Mouse (Mus musculus): Measurements from ENCODE around the gene Cldn8. TPM values are rescaled to one million over a fixed set of nuclear protein-coding genes. Genes with fewer than 3 reads are reported as not detected.

Cldn8 gene
- polyA plus RNA-seq (2014; fragmentation: Nextera tagmentation; extraction: Ambion mirVana) = 4.5 and 5.3 TPM in 2 replicates

- 67% methylated on average over 6 of the region's 6 CpGs for WGBS
- H3K36me3 ChIP-seq (replicated peaks; ENCODE audit: control insufficient read depth, insufficient read depth, low read depth, low read length) = no peaks in the 10 kb centered on the region
- H3K4me1 ChIP-seq (ENCODE audit: control insufficient read depth, insufficient read depth, low read length) = no peaks in the 10 kb centered on the region
- DNase-seq (ENCODE audit: low spot score) = peak; percentile 50
- no peak within 1 kb of the TSS for H3K4me3 ChIP-seq (ENCODE audit: low read depth, low read length)
- ATAC-seq (replicated peaks; ENCODE audit: insufficient number of reproducible peaks, low FRiP score, low TSS enrichment, low read depth) = peak; percentile 73
- no peaks in the 10 kb centered on the region for H3K27me3 ChIP-seq (ENCODE audit: control insufficient read depth, insufficient read depth, low read length)
- no peak within 1 kb of the TSS for H3K4me2 ChIP-seq (ENCODE audit: low read depth, low read length)
- no peak within 1 kb of the TSS for H3K27ac ChIP-seq (replicated peaks; ENCODE audit: low read depth, low read length)
- H3K9ac ChIP-seq (replicated peaks; ENCODE audit: low read length) = no peak within 1 kb of the TSS
- H3K9me3 ChIP-seq (replicated peaks; ENCODE audit: control insufficient read depth, low read length) = no peaks in the 10 kb centered on the region
Observed at GRCm38 (mm10) chr16:88563045-88563913, at the start of gene Cldn8. Cldn8 (minus strand) TSS chr16:88563183.

- Histone ChIP-seq H3K9me3 (replicated peaks; ENCODE audit: control insufficient read depth, low read length) (no peaks in the 10 kb centered on the region), H3K4me1 (ENCODE audit: control insufficient read depth, insufficient read depth, low read length) (no peaks in the 10 kb centered on the region), H3K27me3 (ENCODE audit: control insufficient read depth, insufficient read depth, low read length) (no peaks in the 10 kb centered on the region), H3K9ac (replicated peaks; ENCODE audit: low read length) (no peak overlapping the region), H3K4me2 (ENCODE audit: low read depth, low read length) (no peak overlapping the region), H3K27ac (replicated peaks; ENCODE audit: low read depth, low read length) (no peak overlapping the region), H3K36me3 (replicated peaks; ENCODE audit: control insufficient read depth, insufficient read depth, low read depth, low read length) (no peaks in the 10 kb centered on the region), H3K4me3 (ENCODE audit: low read depth, low read length) (no peak overlapping the region)
- 65% methylated on average over 4 of the region's 4 CpGs for WGBS
- ATAC-seq (replicated peaks; ENCODE audit: insufficient number of reproducible peaks, low FRiP score, low TSS enrichment, low read depth) (no peak), DNase-seq (ENCODE audit: low spot score) (no peak)
Observed at GRCm38 (mm10) chr16:88612712-88613111, 49.7 kb upstream of the Cldn8 start.

- no peaks in the 10 kb centered on the region for H3K36me3 ChIP-seq (replicated peaks; ENCODE audit: control insufficient read depth, insufficient read depth, low read depth, low read length)
- DNase-seq (ENCODE audit: low spot score) (no peak), ATAC-seq (replicated peaks; ENCODE audit: insufficient number of reproducible peaks, low FRiP score, low TSS enrichment, low read depth) (no peak)
- no peak within 1 kb of the TSS for H3K4me2 ChIP-seq (ENCODE audit: low read depth, low read length)
- H3K9me3 ChIP-seq (replicated peaks; ENCODE audit: control insufficient read depth, low read length) = no peaks in the 10 kb centered on the region
- H3K27me3 ChIP-seq (ENCODE audit: control insufficient read depth, insufficient read depth, low read length) = no peaks in the 10 kb centered on the region
- WGBS = 93% methylated on average over 8 of the region's 8 CpGs
- no peak within 1 kb of the TSS for H3K9ac ChIP-seq (replicated peaks; ENCODE audit: low read length)
- no peaks in the 10 kb centered on the region for H3K4me1 ChIP-seq (ENCODE audit: control insufficient read depth, insufficient read depth, low read length)
- H3K27ac ChIP-seq (replicated peaks; ENCODE audit: low read depth, low read length) = no peak within 1 kb of the TSS
- no peak within 1 kb of the TSS for H3K4me3 ChIP-seq (ENCODE audit: low read depth, low read length)
Observed at GRCm38 (mm10) chr16:88611922-88612321, 48.9 kb upstream of the Cldn8 start, which contains the start of gene Krtap24-1. Krtap24-1 (minus strand) TSS chr16:88612279.

- H3K27ac ChIP-seq (replicated peaks; ENCODE audit: low read depth, low read length) = no peak overlapping the region
- H3K9ac ChIP-seq (replicated peaks; ENCODE audit: low read length) = no peak overlapping the region
- H3K9me3 ChIP-seq (replicated peaks; ENCODE audit: control insufficient read depth, low read length) = no peaks in the 10 kb centered on the region
- ATAC-seq (replicated peaks; ENCODE audit: insufficient number of reproducible peaks, low FRiP score, low TSS enrichment, low read depth) (no peak), DNase-seq (ENCODE audit: low spot score) (no peak)
- no peak overlapping the region for H3K4me2 ChIP-seq (ENCODE audit: low read depth, low read length)
- no peaks in the 10 kb centered on the region for H3K4me1 ChIP-seq (ENCODE audit: control insufficient read depth, insufficient read depth, low read length)
- H3K4me3 ChIP-seq (ENCODE audit: low read depth, low read length) = no peak overlapping the region
- H3K27me3 ChIP-seq (ENCODE audit: control insufficient read depth, insufficient read depth, low read length) = no peaks in the 10 kb centered on the region
- WGBS = 84% methylated on average over 6 of the region's 6 CpGs
- no peaks in the 10 kb centered on the region for H3K36me3 ChIP-seq (replicated peaks; ENCODE audit: control insufficient read depth, insufficient read depth, low read depth, low read length)
Observed at GRCm38 (mm10) chr16:88604570-88604969, 41.6 kb upstream of the Cldn8 start.

DNA sequence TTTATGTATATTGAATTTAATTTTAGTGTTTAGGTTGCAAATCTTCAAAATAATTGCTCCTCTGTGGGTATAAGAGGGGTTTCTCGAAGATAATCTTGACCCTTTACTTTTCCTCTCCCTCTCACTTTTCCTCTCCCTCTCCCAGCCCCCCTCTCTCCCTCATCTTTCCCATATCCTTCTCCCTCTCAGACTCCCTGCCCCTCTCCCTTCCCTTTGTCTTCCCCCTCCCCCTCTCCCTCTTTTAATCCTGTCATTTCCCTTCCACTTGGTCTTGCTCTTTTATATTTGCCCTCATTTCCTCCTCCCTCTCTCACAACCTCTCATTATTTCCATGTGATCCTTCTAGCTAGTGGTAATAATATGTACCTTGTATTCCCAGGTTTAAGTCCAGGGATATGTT is 39.5 kb upstream of the Cldn8 start:
- Histone ChIP-seq H3K36me3 (replicated peaks; ENCODE audit: control insufficient read depth, insufficient read depth, low read depth, low read length) (no peaks in the 10 kb centered on the region), H3K4me1 (ENCODE audit: control insufficient read depth, insufficient read depth, low read length) (no peaks in the 10 kb centered on the region), H3K27ac (replicated peaks; ENCODE audit: low read depth, low read length) (no peak overlapping the region), H3K9me3 (replicated peaks; ENCODE audit: control insufficient read depth, low read length) (no peaks in the 10 kb centered on the region), H3K4me2 (ENCODE audit: low read depth, low read length) (no peak overlapping the region), H3K27me3 (ENCODE audit: control insufficient read depth, insufficient read depth, low read length) (no peaks in the 10 kb centered on the region), H3K4me3 (ENCODE audit: low read depth, low read length) (no peak overlapping the region), H3K9ac (replicated peaks; ENCODE audit: low read length) (no peak overlapping the region)
- DNase-seq (ENCODE audit: low spot score) (peak; percentile 28), ATAC-seq (replicated peaks; ENCODE audit: insufficient number of reproducible peaks, low FRiP score, low TSS enrichment, low read depth) (no peak)
- WGBS = 56% methylated on average over 1 of the region's 1 CpGs

DNA sequence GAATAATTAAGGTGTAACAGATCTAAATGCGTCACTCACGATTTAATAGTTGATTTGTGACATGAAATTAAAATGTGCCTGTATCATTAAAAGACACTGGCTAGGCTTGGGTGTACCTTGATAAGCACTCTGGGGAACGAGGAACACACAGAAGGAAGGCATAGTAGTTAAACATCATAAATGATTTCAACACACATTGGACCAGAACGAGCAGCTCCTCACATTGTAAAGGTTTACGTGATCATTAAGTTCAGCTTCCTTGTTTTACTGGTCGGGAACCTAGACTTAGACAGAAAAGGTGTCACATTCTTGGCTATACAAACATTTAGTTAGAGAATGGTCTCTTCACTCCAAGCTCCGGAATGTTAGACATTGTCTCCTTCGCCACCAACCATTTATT is 37.3 kb upstream of the Cldn8 start:
- 70% methylated on average over 8 of the region's 8 CpGs for WGBS
- Histone ChIP-seq H3K9me3 (replicated peaks; ENCODE audit: control insufficient read depth, low read length) (no peaks in the 10 kb centered on the region), H3K9ac (replicated peaks; ENCODE audit: low read length) (no peak overlapping the region), H3K4me2 (ENCODE audit: low read depth, low read length) (no peak overlapping the region), H3K27me3 (ENCODE audit: control insufficient read depth, insufficient read depth, low read length) (no peaks in the 10 kb centered on the region), H3K27ac (replicated peaks; ENCODE audit: low read depth, low read length) (no peak overlapping the region), H3K4me3 (ENCODE audit: low read depth, low read length) (no peak overlapping the region), H3K36me3 (replicated peaks; ENCODE audit: control insufficient read depth, insufficient read depth, low read depth, low read length) (no peaks in the 10 kb centered on the region), H3K4me1 (ENCODE audit: control insufficient read depth, insufficient read depth, low read length) (no peaks in the 10 kb centered on the region)
- ATAC-seq (replicated peaks; ENCODE audit: insufficient number of reproducible peaks, low FRiP score, low TSS enrichment, low read depth) (no peak), DNase-seq (ENCODE audit: low spot score) (no peak)

DNA sequence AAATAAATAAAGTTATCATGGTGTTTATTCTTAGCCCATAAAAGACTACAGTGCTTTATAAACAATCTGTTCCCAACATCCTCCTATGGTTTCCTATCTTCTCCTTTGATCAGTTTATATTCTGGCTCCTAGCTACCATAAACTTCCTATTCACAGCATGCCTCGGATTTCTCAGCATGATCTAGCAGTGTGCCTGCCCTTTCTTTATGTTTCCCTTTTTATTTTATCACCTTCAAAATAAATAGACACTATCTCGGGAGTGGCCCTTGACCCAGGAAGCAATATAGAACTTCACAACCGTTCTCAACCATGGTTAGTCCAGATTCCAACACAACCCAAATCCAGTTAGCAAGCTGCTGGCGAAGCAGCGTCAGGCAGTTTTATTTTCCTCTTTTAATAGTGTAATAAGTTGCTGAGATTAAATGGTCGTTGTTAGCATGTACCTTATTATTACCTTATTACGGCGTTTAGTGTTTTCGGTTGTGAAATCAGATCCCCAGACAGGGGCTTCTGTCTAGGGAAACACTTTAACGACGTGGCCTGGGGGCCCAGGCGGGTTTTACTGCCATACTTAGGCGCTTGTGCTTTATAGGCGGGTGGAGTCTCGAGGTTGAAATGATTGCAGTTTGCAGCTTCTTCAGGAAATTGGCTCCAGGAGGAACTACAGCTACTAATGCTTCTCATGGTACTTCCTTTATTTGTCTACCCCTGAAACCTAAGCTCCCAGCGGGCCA is 36.7 kb upstream of the Cldn8 start:
- ATAC-seq (replicated peaks; ENCODE audit: insufficient number of reproducible peaks, low FRiP score, low TSS enrichment, low read depth) (no peak), DNase-seq (ENCODE audit: low spot score) (peak; percentile 47)
- H3K9me3 ChIP-seq (replicated peaks; ENCODE audit: control insufficient read depth, low read length) = no peaks in the 10 kb centered on the region
- no peak overlapping the region for H3K4me2 ChIP-seq (ENCODE audit: low read depth, low read length)
- no peak overlapping the region for H3K27ac ChIP-seq (replicated peaks; ENCODE audit: low read depth, low read length)
- no peaks in the 10 kb centered on the region for H3K27me3 ChIP-seq (ENCODE audit: control insufficient read depth, insufficient read depth, low read length)
- no peaks in the 10 kb centered on the region for H3K36me3 ChIP-seq (replicated peaks; ENCODE audit: control insufficient read depth, insufficient read depth, low read depth, low read length)
- no peak overlapping the region for H3K9ac ChIP-seq (replicated peaks; ENCODE audit: low read length)
- no peaks in the 10 kb centered on the region for H3K4me1 ChIP-seq (ENCODE audit: control insufficient read depth, insufficient read depth, low read length)
- 43% methylated on average over 16 of the region's 16 CpGs for WGBS
- no peak overlapping the region for H3K4me3 ChIP-seq (ENCODE audit: low read depth, low read length)

GRCm38 (mm10) chr16:88592758-88593157 is 29.8 kb upstream of the Cldn8 start:
- peak; percentile 48 for DNase-seq (ENCODE audit: low spot score)

More at GRCm38 (mm10) chr16:88592758-88593157, 29.8 kb upstream of the Cldn8 start:
- no peaks in the 10 kb centered on the region for H3K4me1 ChIP-seq (ENCODE audit: control insufficient read depth, insufficient read depth, low read length)
- no peaks in the 10 kb centered on the region for H3K27me3 ChIP-seq (ENCODE audit: control insufficient read depth, insufficient read depth, low read length)
- no peak overlapping the region for H3K4me2 ChIP-seq (ENCODE audit: low read depth, low read length)
- no peak overlapping the region for H3K27ac ChIP-seq (replicated peaks; ENCODE audit: low read depth, low read length)
- no peaks in the 10 kb centered on the region for H3K36me3 ChIP-seq (replicated peaks; ENCODE audit: control insufficient read depth, insufficient read depth, low read depth, low read length)
- no peak overlapping the region for H3K9ac ChIP-seq (replicated peaks; ENCODE audit: low read length)
- no peak for ATAC-seq (replicated peaks; ENCODE audit: insufficient number of reproducible peaks, low FRiP score, low TSS enrichment, low read depth)
- H3K4me3 ChIP-seq (ENCODE audit: low read depth, low read length) = no peak overlapping the region
- H3K9me3 ChIP-seq (replicated peaks; ENCODE audit: control insufficient read depth, low read length) = no peaks in the 10 kb centered on the region
